Mouse (Mus musculus) forebrain, embryonic 13.5 days (tissue): ENCODE data around the gene P2ry6. TPM values are rescaled to one million over a fixed set of nuclear protein-coding genes. Genes with fewer than 3 reads are reported as not detected.

Source experiments
- polyA plus RNA-seq: library from polyadenylated mRNA; unstranded; fragments of >200 nt; fragmentation: Nextera tagmentation; extraction: Ambion mirVana; gene quantifications from 2 replicates; pipeline ENCODE4 v1.2.1, GENCODE M21; 2015

P2ry6 gene
- polyA plus RNA-seq, 1 experiment from 2014 or later, result 1.4 TPM

Other genes starting within 250 kb of the P2ry6 start
- 2.4 and 3.1 TPM in 2 replicates for gene Relt, start 111.2 kb downstream of the P2ry6 start, polyA plus RNA-seq
- gene Arhgef17, start 42.5 kb downstream of the P2ry6 start, polyA plus RNA-seq, result 4.4 and 4.7 TPM in 2 replicates
- gene P2ry2, start 38.2 kb upstream of the P2ry6 start, polyA plus RNA-seq, result 0.24 TPM in 1 of 2 replicates, not detected in the other
- 33.1 and 33.3 TPM in 2 replicates for gene Fchsd2, start 118.2 kb upstream of the P2ry6 start, polyA plus RNA-seq